Mouse (Mus musculus) T-cell, adult 2 months (primary cell): ENCODE data around the gene Klrc3.
"Not testable (repeated sequence)": the region's sequence is repeated elsewhere in the genome, so short reads cannot be mapped to it uniquely, and the experiment has no call there.

Experiments used
- DNase-seq: peaks from one replicate; pipeline ENCODE4 v3.0.0; 2022; ENCODE audit warnings: low spot score

Klrc3 gene

GRCm38 (mm10) chr6:129643237-129643636 lies at the start of gene Klrc3:
Klrc3 (minus strand) TSS chr6:129643337.
- not testable (repeated sequence) for DNase-seq

DNA sequence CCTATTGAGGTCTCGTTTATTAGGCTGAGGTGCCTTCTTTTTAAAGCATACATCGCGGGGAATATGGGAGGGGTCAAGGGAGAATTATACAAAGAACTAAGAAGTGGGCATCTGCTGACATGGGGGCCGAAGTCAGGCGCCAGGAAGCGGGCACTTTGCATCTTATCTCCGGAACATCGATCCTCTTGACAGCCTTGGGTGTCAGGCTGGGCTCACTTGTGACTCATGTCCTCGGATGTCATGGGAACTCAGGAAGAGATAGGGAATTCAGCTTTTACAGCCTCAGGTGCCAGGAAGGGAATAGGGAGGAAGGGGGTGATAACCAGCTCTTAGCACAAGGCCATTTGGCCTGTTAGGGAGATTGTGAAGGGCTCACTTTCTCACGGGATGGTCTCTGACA lies 48.3 kb upstream of the Klrc3 start:
- not testable (repeated sequence) for DNase-seq

GRCm38 (mm10) chr6:129680379-129680778 lies 37.2 kb upstream of the Klrc3 start:
- DNase-seq = peak; percentile 68

DNA sequence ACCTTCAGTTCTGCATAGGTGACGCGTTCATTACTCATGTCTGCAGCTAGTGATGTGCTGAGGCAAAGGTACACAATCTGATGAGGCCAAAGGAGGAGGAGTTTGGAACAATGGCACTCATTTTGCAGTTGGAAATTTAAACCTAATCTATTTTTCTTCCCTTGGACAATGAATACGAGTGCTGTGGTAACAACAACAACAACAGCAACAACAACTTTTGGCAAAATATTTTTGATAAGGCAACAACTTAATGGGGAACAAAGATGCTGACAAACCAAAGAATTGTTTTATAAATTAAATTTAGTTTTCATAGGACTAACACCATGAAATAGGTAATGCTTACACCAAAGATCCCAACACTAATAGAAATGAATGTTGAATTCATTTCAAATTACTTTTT lies 35.7 kb upstream of the Klrc3 start, which contains the start of gene Klrc1:
TSS of gene Klrc1 (minus strand) at position 101 of the 400 bp plus-strand sequence.
- DNase-seq = no peak

- DNase-seq = not testable (repeated sequence)
These were observed 18.2 kb upstream of the Klrc3 start for GRCm38 (mm10) chr6:129661301-129661700.

DNA sequence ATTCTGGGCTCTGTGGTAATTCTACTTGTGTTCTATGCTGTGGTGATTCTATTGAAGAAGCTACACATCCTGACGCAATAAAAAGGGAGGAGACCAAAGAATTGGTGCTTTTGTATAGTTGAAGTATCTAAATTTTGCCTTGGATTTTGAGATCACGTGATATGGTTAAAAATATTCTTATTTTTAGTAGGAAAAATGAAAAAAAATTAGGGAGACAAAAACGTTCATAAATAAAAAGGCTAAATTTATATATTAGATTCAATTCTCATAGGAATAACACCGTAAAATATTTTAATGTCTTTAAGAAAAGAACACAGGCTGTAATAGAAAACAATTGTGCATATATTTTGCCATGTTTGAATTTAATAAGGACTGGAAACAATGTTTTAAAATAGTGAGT lies 17.5 kb upstream of the Klrc3 start, which contains the start of gene Klrc2:
TSS of gene Klrc2 (minus strand) at position 101 of the 400 bp plus-strand sequence.
- not testable (repeated sequence) for DNase-seq

DNA sequence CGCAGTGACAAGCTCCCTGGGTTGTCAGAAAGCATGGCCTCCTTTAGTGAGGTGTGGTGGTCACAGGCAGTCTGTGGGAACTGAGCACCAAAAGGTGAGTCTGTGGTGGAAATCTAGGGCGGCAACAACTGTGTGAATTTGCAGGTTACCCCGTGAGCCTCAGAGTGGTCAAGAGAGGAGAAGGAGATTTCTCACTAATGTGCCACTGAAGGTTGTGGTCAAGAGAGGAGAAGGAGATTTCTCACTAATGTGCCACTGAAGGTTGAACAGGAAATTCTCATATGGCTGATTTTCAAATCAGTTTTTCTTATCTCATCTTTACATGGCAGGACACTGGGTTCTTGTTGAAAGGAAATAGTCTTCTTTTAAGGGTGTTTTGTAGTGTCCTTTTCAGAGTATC lies 917 bp upstream of the Klrc3 start:
- not testable (repeated sequence) for DNase-seq

GRCm38 (mm10) chr6:129631046-129631445 lies 12.1 kb downstream of the Klrc3 start:
- not testable (repeated sequence) for DNase-seq

- no peak for DNase-seq
These were observed 19.4 kb downstream of the Klrc3 start, which contains the start of gene Klrk1 for GRCm38 (mm10) chr6:129623735-129624134. Klrk1 (minus strand) TSS chr6:129623864.

DNA sequence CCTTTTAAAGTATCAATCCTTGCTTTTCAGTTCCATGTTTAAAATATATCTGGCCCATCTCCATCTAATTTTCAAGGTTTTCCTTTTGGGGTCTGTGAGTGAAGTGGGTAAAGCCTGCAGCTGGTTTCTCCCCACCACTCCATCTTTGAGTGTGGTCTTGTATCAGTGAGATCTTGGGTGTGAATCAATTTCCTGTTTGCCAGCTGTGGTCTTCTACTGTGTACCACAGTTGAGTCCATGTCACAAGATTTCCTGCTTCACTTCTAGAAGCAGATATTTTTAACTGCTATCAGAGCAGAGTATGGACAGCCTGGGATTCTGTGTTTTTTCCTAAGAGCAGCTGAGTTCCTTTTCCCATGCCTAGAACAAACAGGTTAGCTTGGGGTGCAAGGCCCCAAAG lies 34.8 kb downstream of the Klrc3 start:
- DNase-seq = peak; percentile 82

DNA sequence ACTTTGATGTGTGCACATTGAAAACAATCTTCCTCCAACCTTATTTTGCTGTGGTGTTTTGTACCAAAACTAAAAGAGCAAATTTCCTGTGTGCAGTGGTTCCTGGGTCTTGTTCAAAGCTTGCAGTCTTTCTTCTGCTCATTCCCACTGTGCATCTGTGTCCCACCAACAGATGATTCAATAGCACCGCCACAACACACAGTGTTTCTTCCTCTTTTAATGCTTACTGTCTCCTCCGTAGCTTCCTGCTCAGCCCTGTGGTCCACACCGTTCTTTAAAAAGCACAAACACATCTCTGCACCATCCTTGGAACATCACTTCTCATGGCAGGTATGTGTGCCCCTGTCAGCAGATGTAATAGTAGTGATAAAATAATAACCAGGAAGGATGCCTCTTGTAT lies 51.6 kb downstream of the Klrc3 start, which contains the start of gene Klrd1:
TSS of gene Klrd1 (plus strand) at position 275 of the 400 bp plus-strand sequence.
- DNase-seq = peak; percentile 73
